Mouse (Mus musculus): ENCODE measurements at regions not wholly inside any gene's neighbourhood (a gene's known extent, or its start where the extent isn't known, plus 50 kb on each side); places are given as distances from the start of the nearest gene placed in this dataset.

DNA sequence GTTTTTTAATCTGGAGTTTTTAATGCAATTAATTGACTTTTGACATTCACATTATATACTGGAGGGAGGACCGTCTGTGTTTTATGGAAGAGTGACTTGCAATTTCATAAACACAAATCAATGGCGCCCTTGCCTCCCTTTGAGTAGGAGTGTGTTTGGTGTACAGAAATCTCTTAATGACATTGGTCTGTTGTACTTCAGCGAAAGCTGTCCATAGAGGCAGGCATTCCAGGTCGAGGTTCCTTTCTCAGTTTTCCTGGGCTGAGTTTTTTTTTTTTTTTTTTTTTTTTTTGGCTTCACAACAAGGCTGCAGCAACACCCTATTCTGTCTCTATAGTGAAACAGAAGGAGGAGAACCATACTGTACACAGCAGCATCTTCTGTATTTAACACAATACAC, 427.4 kb upstream of the Ccnh start:
- DNase-seq (ENCODE audit: low read depth): no peak

DNA sequence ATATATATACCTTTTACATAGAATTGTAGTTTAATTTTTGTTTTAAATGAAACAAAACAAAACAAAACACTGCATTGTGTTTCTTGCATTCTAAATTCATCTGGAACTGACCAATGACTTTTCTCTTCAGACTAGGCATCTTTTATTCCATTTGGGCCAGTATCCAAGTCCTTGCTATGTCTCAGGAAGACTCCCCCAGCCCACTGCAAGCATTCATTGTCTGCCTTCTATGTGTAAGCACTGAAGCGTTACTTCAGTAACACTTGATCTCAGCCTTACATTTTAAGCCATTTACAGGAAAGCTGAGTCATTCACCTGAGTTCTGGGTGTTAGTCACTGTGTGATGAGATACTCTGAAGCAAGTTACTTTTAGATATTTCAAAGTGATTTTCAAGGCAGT, 425.3 kb upstream of the Ccnh start:
- DNase-seq (ENCODE audit: low read depth): no peak

DNA sequence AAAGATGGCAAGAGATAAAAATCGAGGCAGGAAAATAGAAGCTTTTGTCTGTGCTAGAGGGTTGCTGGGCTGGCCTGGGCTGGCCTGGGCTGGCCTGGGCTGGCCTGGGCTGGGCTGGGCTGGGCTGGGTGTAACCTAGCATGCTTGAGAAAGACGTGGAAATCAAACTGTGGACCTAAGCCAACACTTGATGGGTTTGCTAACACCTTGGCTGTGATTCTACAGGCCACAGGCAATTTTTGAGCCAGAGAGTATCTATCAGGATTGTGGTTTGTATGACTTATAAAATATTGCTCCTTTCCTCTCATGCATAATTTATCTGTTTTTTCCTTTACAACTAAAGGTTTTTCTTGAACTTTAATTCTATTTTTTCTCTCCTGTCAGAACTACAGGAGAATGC, 417.3 kb upstream of the Ccnh start:
- DNase-seq (ENCODE audit: low read depth): no peak

DNA sequence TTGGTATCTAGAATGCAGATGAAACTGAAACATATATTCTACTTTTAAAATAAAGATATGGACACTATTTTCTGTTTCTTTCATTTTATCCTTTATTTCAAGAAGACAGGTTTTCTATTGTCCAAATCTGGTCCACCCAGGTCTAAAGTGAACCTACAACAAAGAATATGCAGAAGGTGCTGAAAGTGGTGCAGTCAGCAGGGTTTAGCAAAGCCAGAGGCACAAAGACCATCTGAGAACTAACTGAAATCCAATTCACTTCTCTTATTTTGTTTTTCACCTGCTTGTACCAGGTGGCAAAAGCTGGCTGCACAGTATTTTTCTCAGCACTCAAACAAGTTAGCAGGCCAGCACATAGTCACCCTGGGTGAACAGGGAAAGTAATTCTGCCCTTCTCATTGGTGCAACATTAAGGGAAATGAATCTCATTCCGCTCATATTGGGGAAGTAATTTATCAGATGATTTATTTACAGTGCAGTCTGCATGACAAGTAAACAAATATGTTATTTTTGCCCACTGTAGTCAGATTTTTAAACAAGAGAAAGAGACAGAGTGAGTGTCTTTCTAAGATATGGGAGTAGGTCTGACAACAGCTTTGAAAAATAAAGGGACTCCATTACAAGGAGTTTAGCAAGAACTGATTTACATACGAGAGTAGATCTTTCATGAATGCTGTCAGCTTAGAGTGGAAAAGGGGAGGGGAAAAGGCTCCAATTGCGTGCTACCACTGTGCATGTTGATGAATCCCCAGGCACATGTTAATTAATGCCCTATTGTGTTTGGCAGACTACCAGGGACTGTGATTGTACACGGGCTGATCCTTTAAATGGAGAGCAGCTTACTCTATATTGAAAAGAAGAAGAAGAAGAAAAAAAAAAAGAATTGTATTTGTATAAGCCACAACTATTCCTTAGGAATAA, 405.9 kb upstream of the Ccnh start:
- no peak for DNase-seq (ENCODE audit: low read depth)

DNA sequence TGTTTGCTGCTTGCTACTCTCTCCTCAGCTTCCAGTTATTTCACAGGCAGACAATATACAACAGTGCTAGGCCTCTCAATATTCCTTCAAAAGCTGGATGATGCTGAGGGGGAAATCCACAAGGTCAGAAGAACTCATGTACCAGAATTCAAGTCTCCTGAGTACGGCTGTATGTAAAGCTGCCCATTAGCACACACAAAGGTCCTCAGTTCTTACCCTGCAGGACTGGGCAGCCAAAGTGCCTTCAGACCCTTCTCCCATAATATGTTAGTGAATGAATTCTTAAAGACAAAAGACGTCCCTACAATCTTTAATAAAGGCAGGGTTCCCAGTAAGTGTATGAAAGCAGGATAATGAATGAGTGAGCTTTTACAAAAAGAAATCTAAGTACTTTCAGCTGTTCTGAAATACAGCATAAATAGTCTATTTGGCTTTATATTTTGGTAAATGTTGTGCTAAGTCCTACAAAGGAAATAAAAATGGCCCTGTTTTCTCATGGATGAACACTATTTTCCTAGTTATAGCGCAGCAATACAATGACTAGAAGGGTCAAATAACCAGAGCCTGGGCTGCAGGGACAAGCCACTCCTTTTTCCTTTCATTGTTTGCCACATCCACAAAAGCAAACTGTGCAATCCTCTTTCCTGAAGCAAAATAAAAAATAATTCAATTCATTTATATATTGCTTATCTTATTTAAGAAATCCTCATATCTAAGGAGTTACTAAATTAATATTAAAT, 384.8 kb upstream of the Ccnh start:
- DNase-seq (ENCODE audit: low read depth): no peak

DNA sequence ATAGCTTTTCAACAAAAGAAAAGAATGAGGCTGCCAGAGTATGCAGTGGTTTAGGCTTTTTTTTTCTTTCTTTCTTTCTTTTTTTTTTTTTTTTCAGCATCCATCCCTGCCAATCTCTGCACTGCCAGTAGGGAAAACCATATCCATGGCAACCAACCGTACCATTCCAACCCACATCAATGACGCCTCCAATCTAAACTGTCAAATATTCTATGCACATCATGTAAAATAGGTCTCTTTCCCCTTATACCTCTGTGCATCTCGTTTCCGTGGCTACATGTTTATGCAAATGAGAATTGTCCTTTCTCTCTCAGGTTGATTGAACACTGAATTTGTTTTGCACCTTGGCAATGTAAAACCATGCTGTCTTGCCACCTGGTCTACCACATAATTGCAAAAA, 384.0 kb upstream of the Ccnh start:
- no peak for DNase-seq (ENCODE audit: low read depth)

DNA sequence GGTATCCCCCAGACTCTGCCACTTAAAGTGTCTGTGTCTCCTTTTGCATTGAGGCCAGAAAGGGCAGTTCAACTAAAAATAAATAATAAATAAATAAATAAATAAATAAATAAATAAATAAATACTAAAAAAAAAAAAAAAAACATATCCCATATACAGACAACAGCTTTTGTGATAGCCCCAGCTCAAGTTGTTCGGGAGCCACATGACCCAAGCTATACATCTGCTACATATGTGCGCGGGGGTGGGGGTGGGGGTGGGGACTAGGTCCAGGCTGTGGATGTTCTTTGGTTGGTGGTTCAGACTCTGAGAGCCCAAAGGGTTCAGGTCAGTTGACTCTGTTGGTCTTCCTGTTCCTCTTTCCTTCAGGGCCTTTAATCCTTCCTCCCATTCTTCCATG, 379.6 kb upstream of the Ccnh start:
- DNase-seq (ENCODE audit: low read depth): no peak
